Mouse (Mus musculus): Measurements from ENCODE around the gene Smarca4. TPM values are rescaled to one million over a fixed set of nuclear protein-coding genes. Genes with fewer than 3 reads are reported as not detected.
A peak's percentile ranks its signal among the peaks of the same experiment; 100 is the strongest.
"Not testable (repeated sequence)": the region's sequence is repeated elsewhere in the genome, so short reads cannot be mapped to it uniquely, and the experiment has no call there.

The Smarca4 gene
- polyA plus RNA-seq, 1 experiment from 2014 or later = 171 TPM

- Histone ChIP-seq H3K27ac (no peak overlapping the region), H3K36me3 (peaks cover 74% of the 10 kb centered on the region), H3K4me1 (peaks cover 26% of the 10 kb centered on the region), H3K27me3 (ENCODE audit: low read depth, poor library complexity, severe bottlenecking) (no peaks in the 10 kb centered on the region), H3K4me3 (peak overlapping the region; percentile 93), H3K9me3 (replicated peaks) (no peaks in the 10 kb centered on the region)
- WGBS = 90% methylated on average over 6 of the region's 6 CpGs
- no peak for DNase-seq (ENCODE audit: low spot score)
Measured at GRCm38 (mm10) chr9:21591127-21591830, 24.7 kb upstream of the Smarca4 start.

DNA sequence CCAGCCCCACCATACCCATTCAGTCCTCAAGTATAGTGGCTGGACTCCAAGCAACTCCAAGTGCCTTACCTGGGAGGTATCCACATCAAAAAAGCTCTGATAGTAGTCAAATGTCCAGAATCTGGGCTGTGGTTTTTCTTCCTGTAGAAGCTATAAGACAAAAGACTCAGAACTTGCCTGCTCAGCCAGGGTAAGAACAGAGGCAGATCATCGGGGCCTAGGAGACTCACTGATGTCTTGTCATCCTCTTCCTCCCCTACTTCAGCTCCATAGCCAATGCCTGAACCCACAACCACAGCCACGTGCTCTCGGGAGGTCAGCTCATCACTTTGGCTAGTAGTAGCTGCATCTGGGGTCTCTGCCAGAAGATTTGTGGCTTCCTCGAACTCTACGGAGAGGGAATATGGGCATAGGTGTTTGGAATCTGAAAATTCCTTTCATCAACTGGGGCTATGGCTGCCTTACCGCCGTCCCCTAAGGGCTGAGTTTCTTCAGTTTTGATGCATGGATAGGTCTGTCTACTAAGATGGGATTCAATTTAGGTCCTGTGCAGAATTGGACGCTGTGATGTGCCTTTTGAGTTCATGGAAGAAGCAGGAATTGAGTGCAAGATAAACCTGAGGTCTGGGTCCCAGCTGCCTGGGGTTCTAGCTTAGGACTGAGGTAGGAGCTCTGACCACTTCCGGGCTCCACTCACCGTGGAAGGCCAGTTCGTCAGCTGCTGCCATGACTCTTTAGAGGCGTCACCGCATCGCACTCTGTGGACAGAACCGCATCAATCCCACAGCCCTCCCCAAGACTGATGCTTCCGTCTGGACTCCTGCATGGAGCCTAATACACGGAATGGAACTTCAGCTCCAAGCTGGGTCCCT is 23.9 kb upstream of the Smarca4 start:
- no peak for DNase-seq (ENCODE audit: low spot score)
- H3K27me3 ChIP-seq (ENCODE audit: low read depth, poor library complexity, severe bottlenecking) = no peaks in the 10 kb centered on the region
- peaks cover 73% of the 10 kb centered on the region for H3K36me3 ChIP-seq
- peaks cover 26% of the 10 kb centered on the region for H3K4me1 ChIP-seq
- H3K27ac ChIP-seq = peak overlapping the region; percentile 85
- H3K9me3 ChIP-seq (replicated peaks) = no peaks in the 10 kb centered on the region
- H3K4me3 ChIP-seq = peak overlapping the region; percentile 93
- WGBS = 22% methylated on average over 17 of the region's 17 CpGs

- Histone ChIP-seq H3K4me3 (peak within 1 kb of the TSS; percentile 93), H3K27me3 (ENCODE audit: low read depth, poor library complexity, severe bottlenecking) (no peaks in the 10 kb centered on the region), H3K4me1 (peaks cover 26% of the 10 kb centered on the region), H3K9me3 (replicated peaks) (no peaks in the 10 kb centered on the region), H3K36me3 (peaks cover 67% of the 10 kb centered on the region), H3K27ac (peak within 1 kb of the TSS; percentile 85)
- WGBS = under 1% methylated on average over 30 of the region's 30 CpGs
- DNase-seq (ENCODE audit: low spot score) = peak; percentile 93
Measured at GRCm38 (mm10) chr9:21592703-21593121, 23.3 kb upstream of the Smarca4 start, which contains the start of the genes Timm29 and Yipf2. Gene Timm29, plus strand, starts transcription at chr9:21592722. Gene Yipf2, minus strand, starts transcription at chr9:21592828.

- DNase-seq (ENCODE audit: low spot score) = no peak
- 2% methylated on average over 69 of the region's 69 CpGs for WGBS
- H3K27me3 ChIP-seq (ENCODE audit: low read depth, poor library complexity, severe bottlenecking) = no peaks in the 10 kb centered on the region
- no peaks in the 10 kb centered on the region for H3K9me3 ChIP-seq (replicated peaks)
- peaks cover 62% of the 10 kb centered on the region for H3K36me3 ChIP-seq
- H3K27ac ChIP-seq = peak overlapping the region; percentile 85
- peak overlapping the region; percentile 93 for H3K4me3 ChIP-seq
- H3K4me1 ChIP-seq = peaks cover 26% of the 10 kb centered on the region
Measured at GRCm38 (mm10) chr9:21593122-21593721, 22.7 kb upstream of the Smarca4 start.

GRCm38 (mm10) chr9:21594350-21594749 is 21.6 kb upstream of the Smarca4 start:
- peaks cover 26% of the 10 kb centered on the region for H3K4me1 ChIP-seq
- not testable (repeated sequence) for DNase-seq (ENCODE audit: low spot score); H3K9me3 ChIP-seq (replicated peaks); H3K27ac ChIP-seq; H3K27me3 ChIP-seq (ENCODE audit: low read depth, poor library complexity, severe bottlenecking)
- H3K4me3 ChIP-seq = peak overlapping the region; percentile 93
- H3K36me3 ChIP-seq = peaks cover 50% of the 10 kb centered on the region
- WGBS = 93% methylated on average over 8 of the region's 8 CpGs

- Histone ChIP-seq H3K27me3 (ENCODE audit: low read depth, poor library complexity, severe bottlenecking) (no peaks in the 10 kb centered on the region), H3K27ac (no peak overlapping the region), H3K9me3 (replicated peaks) (no peaks in the 10 kb centered on the region), H3K4me3 (no peak overlapping the region), H3K4me1 (peaks cover 26% of the 10 kb centered on the region), H3K36me3 (peaks cover 45% of the 10 kb centered on the region)
- 90% methylated on average over 2 of the region's 2 CpGs for WGBS
- DNase-seq (ENCODE audit: low spot score) = no peak
Measured at GRCm38 (mm10) chr9:21594838-21595237, 21.1 kb upstream of the Smarca4 start.

- no peak overlapping the region for H3K27ac ChIP-seq
- peaks cover 29% of the 10 kb centered on the region for H3K36me3 ChIP-seq
- no peaks in the 10 kb centered on the region for H3K9me3 ChIP-seq (replicated peaks)
- H3K27me3 ChIP-seq (ENCODE audit: low read depth, poor library complexity, severe bottlenecking) = no peaks in the 10 kb centered on the region
- 34% methylated on average over 2 of the region's 2 CpGs for WGBS
- H3K4me3 ChIP-seq = no peak overlapping the region
- H3K4me1 ChIP-seq = peaks cover 13% of the 10 kb centered on the region
- no peak for DNase-seq (ENCODE audit: low spot score)
Measured at GRCm38 (mm10) chr9:21598198-21598597, 17.8 kb upstream of the Smarca4 start.

DNA sequence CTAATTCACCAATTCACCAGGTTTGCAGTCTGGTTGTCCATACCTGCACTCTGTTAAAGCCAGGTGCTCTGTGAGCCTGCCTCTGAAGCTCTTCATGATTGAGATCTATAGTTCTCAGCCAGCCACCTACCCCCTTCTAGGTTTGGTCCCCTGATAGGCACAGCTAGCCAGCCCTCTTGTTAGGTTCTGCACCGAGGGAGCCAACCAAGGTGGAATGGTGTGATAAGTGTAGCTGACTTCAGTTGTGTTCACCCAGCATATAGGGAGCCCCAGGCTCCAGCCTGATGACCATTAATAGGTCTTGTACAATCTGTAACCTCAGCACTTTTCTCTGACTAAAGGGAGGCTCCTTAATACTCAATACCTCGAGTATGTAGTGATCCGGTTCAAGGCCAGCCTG is 15.8 kb upstream of the Smarca4 start:
- peaks cover 17% of the 10 kb centered on the region for H3K36me3 ChIP-seq
- WGBS = 80% methylated on average over 3 of the region's 3 CpGs
- no peak overlapping the region for H3K27ac ChIP-seq
- no peaks in the 10 kb centered on the region for H3K27me3 ChIP-seq (ENCODE audit: low read depth, poor library complexity, severe bottlenecking)
- no peak overlapping the region for H3K4me3 ChIP-seq
- H3K4me1 ChIP-seq = peaks cover 6% of the 10 kb centered on the region
- no peaks in the 10 kb centered on the region for H3K9me3 ChIP-seq (replicated peaks)
- DNase-seq (ENCODE audit: low spot score) = no peak

GRCm38 (mm10) chr9:21601073-21601472 is 14.9 kb upstream of the Smarca4 start:
- no peaks in the 10 kb centered on the region for H3K27me3 ChIP-seq (ENCODE audit: low read depth, poor library complexity, severe bottlenecking)

DNA sequence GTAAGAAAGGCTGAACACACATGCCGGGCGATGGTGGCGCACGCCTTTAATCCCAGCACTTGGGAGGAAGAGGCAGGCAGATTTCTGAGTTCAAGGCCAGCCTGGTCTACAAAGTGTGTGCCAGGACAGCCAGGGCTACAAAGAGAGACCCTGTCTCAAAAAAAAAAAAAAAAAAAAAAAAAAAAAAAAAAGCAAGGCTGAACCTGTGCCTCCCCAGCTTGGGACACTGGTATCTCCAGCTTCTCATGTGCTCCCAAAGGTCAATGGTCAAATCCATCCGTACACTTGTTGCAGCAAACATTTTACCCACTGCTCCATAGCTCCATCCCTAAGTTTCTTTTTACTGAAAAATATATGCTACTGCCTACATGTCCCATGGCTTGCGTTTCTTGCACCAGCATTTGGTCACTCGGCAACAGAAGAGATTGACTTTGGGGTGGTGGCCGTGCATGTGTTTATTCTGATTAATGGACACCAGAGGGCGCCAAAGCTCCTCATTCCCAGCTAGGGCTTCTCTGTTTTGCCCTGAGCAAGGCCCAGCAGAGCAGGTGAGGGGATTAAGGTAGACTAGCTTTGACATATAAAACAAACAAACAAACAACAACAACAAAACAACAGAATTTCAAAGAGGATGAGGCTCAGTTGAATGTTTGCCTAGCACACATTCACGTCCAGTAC is 14.1 kb upstream of the Smarca4 start:
- no peak overlapping the region for H3K27ac ChIP-seq
- peak; percentile 77 for DNase-seq (ENCODE audit: low spot score)
- WGBS = 46% methylated on average over 10 of the region's 10 CpGs
- H3K9me3 ChIP-seq (replicated peaks) = no peaks in the 10 kb centered on the region
- no peak overlapping the region for H3K4me3 ChIP-seq
- peaks cover 9% of the 10 kb centered on the region for H3K4me1 ChIP-seq
- no peaks in the 10 kb centered on the region for H3K27me3 ChIP-seq (ENCODE audit: low read depth, poor library complexity, severe bottlenecking)
- peaks cover 2% of the 10 kb centered on the region; the same call in 1 of the 2 replicates for H3K36me3 ChIP-seq

More at GRCm38 (mm10) chr9:21601073-21601472, 14.9 kb upstream of the Smarca4 start:
- WGBS = 93% methylated on average over 2 of the region's 2 CpGs
- H3K36me3 ChIP-seq = peaks cover 9% of the 10 kb centered on the region
- H3K9me3 ChIP-seq (replicated peaks) = no peaks in the 10 kb centered on the region
- H3K27ac ChIP-seq = no peak overlapping the region
- peaks cover 9% of the 10 kb centered on the region for H3K4me1 ChIP-seq
- no peak overlapping the region for H3K4me3 ChIP-seq
- no peak for DNase-seq (ENCODE audit: low spot score)

DNA sequence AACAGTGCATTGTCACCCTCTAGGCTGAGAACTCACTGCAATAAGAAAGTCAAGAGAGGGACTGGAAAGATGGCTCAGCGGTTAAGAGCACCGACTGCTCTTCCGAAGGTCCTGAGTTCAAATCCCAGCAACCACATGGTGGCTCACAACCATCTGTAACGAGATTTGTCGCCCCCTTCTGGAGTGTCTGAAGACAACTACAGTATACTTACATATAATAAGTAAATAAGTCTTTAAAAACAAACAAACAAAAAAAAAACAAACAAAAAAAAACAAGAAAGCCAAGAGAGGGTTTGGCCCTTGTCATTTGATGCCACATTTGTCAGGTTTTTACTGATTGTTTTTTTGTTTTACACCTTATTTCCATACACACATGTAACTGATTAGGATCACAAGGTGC is 11.8 kb upstream of the Smarca4 start:
- DNase-seq (ENCODE audit: low spot score) = no peak
- H3K4me3 ChIP-seq = no peak overlapping the region
- WGBS = 78% methylated on average over 5 of the region's 5 CpGs
- H3K36me3 ChIP-seq = no peaks in the 10 kb centered on the region
- no peak overlapping the region for H3K27ac ChIP-seq
- H3K4me1 ChIP-seq = peaks cover 9% of the 10 kb centered on the region
- H3K27me3 ChIP-seq (ENCODE audit: low read depth, poor library complexity, severe bottlenecking) = no peaks in the 10 kb centered on the region
- H3K9me3 ChIP-seq (replicated peaks) = no peaks in the 10 kb centered on the region

- Histone ChIP-seq H3K4me1 (peaks cover 9% of the 10 kb centered on the region), H3K27ac (no peak overlapping the region), H3K9me3 (replicated peaks) (no peaks in the 10 kb centered on the region), H3K4me3 (no peak overlapping the region), H3K36me3 (no peaks in the 10 kb centered on the region), H3K27me3 (ENCODE audit: low read depth, poor library complexity, severe bottlenecking) (no peaks in the 10 kb centered on the region)
- no peak for DNase-seq (ENCODE audit: low spot score)
- 77% methylated on average over 5 of the region's 5 CpGs for WGBS
Measured at GRCm38 (mm10) chr9:21605865-21606264, 10.1 kb upstream of the Smarca4 start.

All from limb, embryonic 10.5 days (tissue).